Mouse (Mus musculus) cerebellum, adult 2 months (tissue): ENCODE measurements around the gene Slc28a3.

Source experiments
- CTCF ChIP-seq: fragments of 200-500 bp; IDR thresholded peaks from 2 replicates; pipeline ENCODE4 v1.5.1; 2011; ENCODE audit warnings: low read depth, mild to moderate bottlenecking, control low read depth, low read length, moderate library complexity, borderline replicate concordance; ENCODE audit not compliant: insufficient read depth
- POLR2A ChIP-seq: fragments of 200-500 bp; IDR thresholded peaks from 2 replicates; pipeline ENCODE4 v1.6.1; 2011; ENCODE audit warnings: low read length, control low read depth, borderline replicate concordance; ENCODE audit not compliant: insufficient read depth

- TF ChIP-seq CTCF (no peak), POLR2A (no peak)
Observed at GRCm38 (mm10) chr13:58509241-58509640, 101.4 kb downstream of the Slc28a3 start.
